Mouse (Mus musculus): ENCODE results near the gene Nrxn3. TPM values are rescaled to one million over a fixed set of nuclear protein-coding genes. Genes with fewer than 3 reads are reported as not detected.
A peak's percentile ranks its signal among the peaks of the same experiment; 100 is the strongest.

The Nrxn3 gene
- polyA plus RNA-seq, 1 experiment from 2014 or later = 94.3 TPM

- H3K4me2 ChIP-seq = no peak overlapping the region
- H3K9me3 ChIP-seq = no peaks in the 10 kb centered on the region
- H3K4me1 ChIP-seq = no peaks in the 10 kb centered on the region
- H3K9ac ChIP-seq = no peak overlapping the region
- no peak overlapping the region for H3K27ac ChIP-seq
- no peaks in the 10 kb centered on the region for H3K36me3 ChIP-seq (replicated peaks)
- WGBS = 90% methylated on average over 2 of the region's 2 CpGs
- no peaks in the 10 kb centered on the region for H3K27me3 ChIP-seq (replicated peaks)
- no peak for ATAC-seq (replicated peaks)
- no peak overlapping the region for H3K4me3 ChIP-seq
These were observed 374.9 kb downstream of the Nrxn3 start for GRCm38 (mm10) chr12:89097561-89097960.

GRCm38 (mm10) chr12:89106029-89106733, 383.5 kb downstream of the Nrxn3 start:
- H3K27me3 ChIP-seq (replicated peaks) = no peaks in the 10 kb centered on the region
- ATAC-seq (replicated peaks) = peak; percentile 97
- H3K9ac ChIP-seq = peak overlapping the region; percentile 32; the same call in 1 of the 2 replicates
- peaks cover 13% of the 10 kb centered on the region for H3K4me1 ChIP-seq
- H3K27ac ChIP-seq = peak overlapping the region; percentile 43
- peak overlapping the region; percentile 21 for H3K4me3 ChIP-seq
- 6% methylated on average over 9 of the region's 9 CpGs for WGBS
- peak overlapping the region; percentile 50 for H3K4me2 ChIP-seq
- H3K9me3 ChIP-seq = no peaks in the 10 kb centered on the region
- no peaks in the 10 kb centered on the region for H3K36me3 ChIP-seq (replicated peaks)

- WGBS = 72% methylated on average over 6 of the region's 6 CpGs
- no peaks in the 10 kb centered on the region for H3K36me3 ChIP-seq (replicated peaks)
- no peak overlapping the region for H3K27ac ChIP-seq
- no peak overlapping the region for H3K9ac ChIP-seq
- H3K4me3 ChIP-seq = no peak overlapping the region
- peaks cover 13% of the 10 kb centered on the region for H3K4me1 ChIP-seq
- H3K4me2 ChIP-seq = no peak overlapping the region
- no peaks in the 10 kb centered on the region for H3K27me3 ChIP-seq (replicated peaks)
- ATAC-seq (replicated peaks) = peak; percentile 8
- no peaks in the 10 kb centered on the region for H3K9me3 ChIP-seq
These were observed 384.4 kb downstream of the Nrxn3 start for GRCm38 (mm10) chr12:89106881-89107584.

- H3K27me3 ChIP-seq (replicated peaks) = no peaks in the 10 kb centered on the region
- H3K9me3 ChIP-seq = no peaks in the 10 kb centered on the region
- no peak for ATAC-seq (replicated peaks)
- H3K4me3 ChIP-seq = no peak overlapping the region
- H3K4me1 ChIP-seq = peaks cover 13% of the 10 kb centered on the region
- no peak overlapping the region for H3K9ac ChIP-seq
- WGBS = 52% methylated on average over 7 of the region's 7 CpGs
- H3K36me3 ChIP-seq (replicated peaks) = no peaks in the 10 kb centered on the region
- H3K4me2 ChIP-seq = no peak overlapping the region
- H3K27ac ChIP-seq = 0 out of 2 replicates have a peak overlapping the region, but pooled peaks have one; percentile 7
These were observed 387.2 kb downstream of the Nrxn3 start for GRCm38 (mm10) chr12:89109779-89110335.

- no peak overlapping the region for H3K9ac ChIP-seq
- H3K27me3 ChIP-seq (replicated peaks) = no peaks in the 10 kb centered on the region
- H3K27ac ChIP-seq = peak overlapping the region; percentile 16; the same call in 1 of the 2 replicates
- H3K4me3 ChIP-seq = no peak overlapping the region
- no peaks in the 10 kb centered on the region for H3K9me3 ChIP-seq
- no peak for ATAC-seq (replicated peaks)
- H3K36me3 ChIP-seq (replicated peaks) = no peaks in the 10 kb centered on the region
- H3K4me2 ChIP-seq = no peak overlapping the region
- 51% methylated on average over 4 of the region's 4 CpGs for WGBS
- H3K4me1 ChIP-seq = peaks cover 10% of the 10 kb centered on the region
These were observed 405.9 kb downstream of the Nrxn3 start for GRCm38 (mm10) chr12:89128602-89129001.

- WGBS = 61% methylated on average over 9 of the region's 9 CpGs
- Histone ChIP-seq H3K27me3 (replicated peaks) (no peaks in the 10 kb centered on the region), H3K9me3 (no peaks in the 10 kb centered on the region), H3K36me3 (replicated peaks) (no peaks in the 10 kb centered on the region), H3K4me3 (no peak overlapping the region), H3K27ac (peak overlapping the region; percentile 16), H3K9ac (no peak overlapping the region), H3K4me1 (peaks cover 10% of the 10 kb centered on the region), H3K4me2 (no peak overlapping the region)
- ATAC-seq (replicated peaks) = peak; percentile 75
These were observed 406.6 kb downstream of the Nrxn3 start for GRCm38 (mm10) chr12:89129139-89129907.

GRCm38 (mm10) chr12:89134333-89134732, 411.7 kb downstream of the Nrxn3 start:
- no peaks in the 10 kb centered on the region for H3K27me3 ChIP-seq (replicated peaks)
- no peak overlapping the region for H3K9ac ChIP-seq
- H3K27ac ChIP-seq = no peak overlapping the region
- no peaks in the 10 kb centered on the region for H3K9me3 ChIP-seq
- no peak overlapping the region for H3K4me2 ChIP-seq
- 80% methylated on average over 2 of the region's 2 CpGs for WGBS
- H3K4me1 ChIP-seq = peaks cover 4% of the 10 kb centered on the region
- no peak overlapping the region for H3K4me3 ChIP-seq
- no peak for ATAC-seq (replicated peaks)
- H3K36me3 ChIP-seq (replicated peaks) = no peaks in the 10 kb centered on the region

GRCm38 (mm10) chr12:89134774-89135307, 412.2 kb downstream of the Nrxn3 start:
- no peak for ATAC-seq (replicated peaks)
- Histone ChIP-seq H3K9me3 (no peaks in the 10 kb centered on the region), H3K4me2 (no peak overlapping the region), H3K4me1 (no peaks in the 10 kb centered on the region), H3K27ac (no peak overlapping the region), H3K36me3 (replicated peaks) (no peaks in the 10 kb centered on the region), H3K27me3 (replicated peaks) (no peaks in the 10 kb centered on the region), H3K4me3 (no peak overlapping the region), H3K9ac (no peak overlapping the region)
- 57% methylated on average over 8 of the region's 8 CpGs for WGBS

- H3K27ac ChIP-seq = peak overlapping the region; percentile 88
- no peaks in the 10 kb centered on the region for H3K36me3 ChIP-seq (replicated peaks)
- H3K4me1 ChIP-seq = peaks cover 19% of the 10 kb centered on the region
- H3K4me3 ChIP-seq = 0 out of 2 replicates have a peak overlapping the region, but pooled peaks have one; percentile 9
- peak; percentile 94 for ATAC-seq (replicated peaks)
- H3K27me3 ChIP-seq (replicated peaks) = no peaks in the 10 kb centered on the region
- WGBS = 12% methylated on average over 3 of the region's 3 CpGs
- H3K4me2 ChIP-seq = peak overlapping the region; percentile 44
- no peaks in the 10 kb centered on the region for H3K9me3 ChIP-seq
- H3K9ac ChIP-seq = peak overlapping the region; percentile 35
These were observed 426.3 kb downstream of the Nrxn3 start for GRCm38 (mm10) chr12:89148974-89149411.

GRCm38 (mm10) chr12:89149455-89149854, 426.8 kb downstream of the Nrxn3 start:
- H3K27me3 ChIP-seq (replicated peaks) = no peaks in the 10 kb centered on the region
- H3K36me3 ChIP-seq (replicated peaks) = no peaks in the 10 kb centered on the region
- H3K4me1 ChIP-seq = peaks cover 19% of the 10 kb centered on the region
- no peak overlapping the region for H3K4me3 ChIP-seq
- 14% methylated on average over 2 of the region's 2 CpGs for WGBS
- peak; percentile 81 for ATAC-seq (replicated peaks)
- no peak overlapping the region for H3K9ac ChIP-seq
- H3K27ac ChIP-seq = peak overlapping the region; percentile 88
- peak overlapping the region; percentile 44 for H3K4me2 ChIP-seq
- H3K9me3 ChIP-seq = no peaks in the 10 kb centered on the region

- WGBS = 60% methylated on average over 9 of the region's 9 CpGs
- Histone ChIP-seq H3K9me3 (no peaks in the 10 kb centered on the region), H3K27me3 (replicated peaks) (no peaks in the 10 kb centered on the region), H3K4me2 (no peak overlapping the region), H3K9ac (no peak overlapping the region), H3K4me1 (no peaks in the 10 kb centered on the region), H3K4me3 (no peak overlapping the region), H3K27ac (no peak overlapping the region), H3K36me3 (replicated peaks) (no peaks in the 10 kb centered on the region)
- ATAC-seq (replicated peaks) = 0 out of 2 replicates have a peak, but pooled peaks have one; percentile 24
These were observed 433.5 kb downstream of the Nrxn3 start for GRCm38 (mm10) chr12:89156086-89156757.

Measured in midbrain, embryonic 15.5 days (tissue).